Mouse (Mus musculus) liver, embryonic 14 days (tissue): ENCODE results near the gene Tssc4. TPM values are rescaled to one million over a fixed set of nuclear protein-coding genes. Genes with fewer than 3 reads are reported as not detected.

Source experiments
- polyA plus RNA-seq: library from polyadenylated mRNA; depleted of rRNA; stranded (reverse); fragments of >200 nt; gene quantifications from 2 replicates; pipeline ENCODE4 v1.2.3, GENCODE M21; 2012; rRNA removed

Tssc4 gene
- polyA plus RNA-seq = 35.9 and 38.4 TPM in 2 replicates

DNA sequence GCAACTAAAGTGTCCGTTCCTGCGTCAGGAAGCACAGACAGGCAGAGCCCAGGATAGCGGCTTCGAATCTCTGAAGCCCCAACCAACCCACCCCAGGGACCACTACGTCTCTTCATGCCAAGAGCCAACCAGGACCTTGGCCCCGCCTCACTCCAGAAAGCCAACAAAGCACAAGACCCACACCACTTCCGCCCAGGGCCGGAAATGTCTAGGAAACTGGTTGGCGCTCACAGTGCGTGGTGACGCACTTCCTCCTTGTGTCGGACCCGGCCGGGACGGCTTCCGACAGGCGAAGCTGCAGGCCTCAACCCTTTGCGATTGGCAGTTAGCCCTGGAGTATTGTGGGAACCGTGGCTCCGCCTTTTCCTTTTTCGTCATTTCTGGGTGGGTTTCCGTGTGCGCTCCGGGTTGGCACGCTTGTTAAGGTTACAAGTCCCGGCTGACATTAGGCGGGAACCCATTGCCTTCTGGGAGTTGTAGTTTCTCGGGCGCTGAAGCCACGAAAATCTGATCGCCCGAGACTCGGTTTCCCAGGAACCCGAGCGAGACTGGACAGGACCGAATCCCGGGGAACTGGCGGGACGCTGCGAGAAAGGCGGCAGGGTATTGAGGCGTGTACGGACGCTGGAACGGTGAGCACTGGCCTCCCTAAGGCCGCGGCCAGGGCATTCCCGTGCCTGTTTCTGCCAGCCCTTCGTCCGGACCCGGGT, at the start of gene Tssc4:
TSS of gene Tssc4 (plus strand) at position 368 of the 710 bp plus-strand sequence.

DNA sequence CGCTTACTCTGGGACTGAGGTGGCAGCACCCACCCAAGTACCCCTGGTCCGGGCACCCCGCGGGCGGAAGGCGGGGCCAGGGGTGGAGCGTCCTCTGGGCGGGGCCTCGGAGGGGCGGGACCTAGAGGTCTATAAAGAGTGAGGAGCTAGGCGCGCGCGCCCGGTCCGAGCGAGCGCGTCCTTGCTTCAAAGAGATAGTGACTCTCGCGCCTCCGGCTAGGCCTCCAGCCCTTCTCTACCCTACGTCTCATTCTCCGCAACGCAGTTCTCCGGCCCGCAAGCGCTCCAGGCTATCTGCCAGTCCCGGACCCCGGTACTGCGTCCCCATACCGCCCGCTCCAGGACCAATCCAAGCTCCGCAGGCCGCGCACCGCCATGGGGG, 16.4 kb upstream of the Tssc4 start, which contains the start of gene Cd81:
TSS of gene Cd81 (plus strand) at position 114 of the 382 bp plus-strand sequence.

DNA sequence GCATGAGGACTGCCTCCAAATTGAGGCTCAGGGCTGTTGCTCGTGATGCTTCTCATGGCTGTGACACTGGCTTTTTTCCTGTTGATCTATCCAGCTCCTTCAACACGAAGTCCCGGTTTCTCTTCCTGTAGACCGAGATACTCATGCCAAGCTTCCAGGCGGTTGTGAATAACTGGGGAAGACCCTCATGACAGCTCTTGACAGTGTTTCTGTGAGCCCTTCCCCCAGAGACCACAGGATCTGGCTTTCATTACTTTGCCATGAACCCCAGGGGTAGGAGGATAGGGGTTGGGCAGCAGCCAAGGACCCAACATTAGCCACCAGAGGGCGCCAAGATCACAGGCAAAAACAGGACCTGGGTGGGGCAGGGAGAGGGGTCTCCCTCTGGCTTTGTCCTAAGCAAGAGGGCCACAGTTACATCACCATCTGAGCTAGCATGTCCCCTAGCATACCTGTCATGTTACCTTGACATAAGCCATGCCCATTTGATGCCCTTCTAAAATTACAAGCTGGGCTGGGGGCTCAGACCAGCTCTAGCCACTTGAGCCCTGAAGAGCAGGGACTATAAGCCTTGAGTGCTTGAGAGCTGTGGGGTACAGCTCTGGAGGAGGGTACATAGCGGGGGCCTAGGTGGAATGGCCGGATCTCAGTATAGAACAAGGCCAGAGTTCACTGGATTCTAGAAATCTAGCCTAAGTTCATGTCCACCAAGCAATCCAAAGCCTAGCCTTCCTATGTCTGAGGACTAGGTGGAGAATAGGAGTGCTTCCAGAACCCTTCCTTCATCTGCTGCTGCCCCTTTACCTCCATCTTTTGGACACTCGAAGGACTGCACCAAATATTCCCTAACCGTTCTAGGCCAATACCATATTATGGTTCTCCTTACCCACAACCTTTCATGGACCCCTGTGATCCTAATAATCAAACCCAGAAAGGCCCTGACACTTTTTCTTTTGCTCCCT, 25.8 kb downstream of the Tssc4 start, which contains the start of gene Trpm5:
TSS of gene Trpm5 (minus strand) at position 51 of the 962 bp plus-strand sequence.

DNA sequence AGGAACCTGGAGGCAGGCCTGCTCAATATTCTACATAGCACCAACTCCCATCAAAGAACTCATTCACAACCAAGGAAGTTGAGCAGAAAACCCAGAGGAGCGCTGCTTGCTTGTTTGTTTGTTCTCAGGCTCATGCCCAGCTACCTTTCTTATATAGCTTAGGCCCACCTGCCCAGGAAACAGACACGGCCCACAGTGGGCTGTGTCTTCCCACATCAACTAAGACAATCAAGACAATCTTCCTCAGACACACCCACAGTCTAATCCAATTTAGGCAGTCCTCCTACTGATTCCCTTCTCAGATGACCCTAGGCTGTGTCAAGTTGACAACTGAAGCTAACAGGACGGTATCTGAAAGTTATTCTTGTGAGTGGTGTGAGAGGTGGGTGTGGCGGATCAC, 37.0 kb downstream of the Tssc4 start, which contains the start of gene Kcnq1:
TSS of gene Kcnq1 (plus strand) at position 301 of the 400 bp plus-strand sequence.

Other genes starting within 250 kb of the Tssc4 start
- gene Th, start 138.1 kb upstream of the Tssc4 start, polyA plus RNA-seq = 0.05 TPM in 1 of 2 replicates, not detected in the other
- gene Ascl2, start 100.0 kb upstream of the Tssc4 start, polyA plus RNA-seq = 0.27 and 0.31 TPM in 2 replicates
- 40.9 and 50.3 TPM in 2 replicates for gene Tspan32, start 64.2 kb upstream of the Tssc4 start, polyA plus RNA-seq
- gene Cd81, start 16.5 kb upstream of the Tssc4 start, polyA plus RNA-seq = 49.0 and 54.4 TPM in 2 replicates
- gene Trpm5, start 25.4 kb downstream of the Tssc4 start, polyA plus RNA-seq = 0.46 and 0.86 TPM in 2 replicates
- gene Kcnq1, start 37.1 kb downstream of the Tssc4 start, polyA plus RNA-seq = 0.14 and 0.15 TPM in 2 replicates